In genomic region chr2:59842556-59843008, GRCm38 (mm10) we compare ENCODE assay signal across 10 mouse cellular contexts. TPM values are rescaled to one million over a fixed set of nuclear protein-coding genes. Genes with fewer than 3 reads are reported as not detected.
DNase-seq lines count a peak whose midpoint lies in the region; ATAC-seq and TF ChIP-seq lines count a peak whose summit lies in the region.
"Had no signal": no experiment of that assay in that cellular context is flagged by ENCODE, and none has a peak within 500 bp of the region (broad histone marks: within the 10 kb centered on the region; RNA-seq: fewer than 3 reads in every experiment).

No protein-coding gene starts in this region.

- H3K27ac ChIP-seq in liver, embryonic 11.5 days (ENCODE audit: low read depth, low read length) = no peak overlapping the region
- peak overlapping the region; percentile 71 for H3K27ac ChIP-seq in intestine, postnatal 0 days (ENCODE audit: low read depth, low read length)
- peak overlapping the region; percentile 90 for H3K27ac ChIP-seq in stomach, embryonic 16.5 days (ENCODE audit: low read length)
- H3K27ac ChIP-seq: neural tube, embryonic 15.5 days had no signal

- H3K4me2 ChIP-seq in liver, embryonic 11.5 days = 0 out of 2 replicates have a peak overlapping the region, but pooled peaks have one; percentile 3
- no peak overlapping the region for H3K4me2 ChIP-seq in intestine, postnatal 0 days (replicated peaks; ENCODE audit: low read depth)
- no peak overlapping the region for H3K4me2 ChIP-seq in stomach, embryonic 16.5 days (ENCODE audit: low read depth, low read length)
- H3K4me2 ChIP-seq: neural tube, embryonic 15.5 days had no signal

- peaks cover 13% of the 10 kb centered on the region for H3K4me1 ChIP-seq in liver, embryonic 11.5 days (replicated peaks; ENCODE audit: control insufficient read depth, insufficient read depth, low read length)
- no peaks in the 10 kb centered on the region; the same call in 1 of the 2 replicates for H3K4me1 ChIP-seq in intestine, postnatal 0 days (replicated peaks; ENCODE audit: control insufficient read depth, insufficient read depth, low read length)
- peaks cover 4% of the 10 kb centered on the region; the same call in 1 of the 2 replicates for H3K4me1 ChIP-seq in stomach, embryonic 16.5 days (ENCODE audit: control insufficient read depth, insufficient read depth, low read length)

- ATAC-seq in liver, embryonic 11.5 days (replicated peaks; ENCODE audit: low FRiP score) = peak; percentile 47; the same call in 1 of the 2 replicates
- no peak for ATAC-seq in intestine, postnatal 0 days
- ATAC-seq in stomach, embryonic 16.5 days (ENCODE audit: insufficient read depth, low FRiP score) = no peak

- H3K27me3 ChIP-seq in liver, embryonic 11.5 days (replicated peaks; ENCODE audit: control insufficient read depth, insufficient read depth, low read length) = no peaks in the 10 kb centered on the region
- H3K27me3 ChIP-seq in intestine, postnatal 0 days (replicated peaks; ENCODE audit: control insufficient read depth, insufficient read depth, low read length) = no peaks in the 10 kb centered on the region
- H3K27me3 ChIP-seq in stomach, embryonic 16.5 days (ENCODE audit: control insufficient read depth, insufficient read depth, low read length) = no peaks in the 10 kb centered on the region
- H3K27me3 ChIP-seq: neural tube, embryonic 15.5 days had no signal

- no peak overlapping the region for H3K4me3 ChIP-seq in liver, embryonic 11.5 days (ENCODE audit: low read depth, low read length)
- H3K4me3 ChIP-seq in intestine, postnatal 0 days (ENCODE audit: low read depth, low read length) = no peak overlapping the region
- no peak overlapping the region for H3K4me3 ChIP-seq in stomach, embryonic 16.5 days (replicated peaks; ENCODE audit: low read length)
- H3K4me3 ChIP-seq: neural tube, embryonic 15.5 days had no signal

- peak; percentile 87 for DNase-seq in heart, adult 11 months
- no peak for DNase-seq in heart, postnatal 4 days
- DNase-seq in liver, embryonic 11.5 days (ENCODE audit: low spot score) = no peak
- DNase-seq in liver = no peak
- no peak for DNase-seq in yolk sac, embryonic 10.5 days (ENCODE audit: low spot score)
- no peak for DNase-seq in left cerebral cortex, postnatal 10 days (ENCODE audit: extremely low spot score in 1 of 2, low spot score in 2 of 2)
- DNase-seq: layer of hippocampus, postnatal 36 days had no signal

- 55% methylated on average over 6 of the region's 6 CpGs for WGBS in liver, embryonic 11.5 days
- 76% methylated on average over 6 of the region's 6 CpGs for WGBS in intestine, postnatal 0 days
- 76% methylated on average over 6 of the region's 6 CpGs for WGBS in stomach, embryonic 16.5 days

- peaks cover 14% of the 10 kb centered on the region; the same call in 1 of the 2 replicates for H3K36me3 ChIP-seq in liver, embryonic 11.5 days (ENCODE audit: control insufficient read depth, insufficient read depth, low read length)
- peaks cover 34% of the 10 kb centered on the region for H3K36me3 ChIP-seq in intestine, postnatal 0 days (ENCODE audit: control insufficient read depth, insufficient read depth)
- H3K36me3 ChIP-seq in stomach, embryonic 16.5 days (ENCODE audit: control insufficient read depth, insufficient read depth, low read length) = peaks cover 21% of the 10 kb centered on the region; the same call in 1 of the 2 replicates

- no peaks in the 10 kb centered on the region for H3K9me3 ChIP-seq in liver, embryonic 11.5 days (ENCODE audit: control insufficient read depth, low read length)
- no peaks in the 10 kb centered on the region for H3K9me3 ChIP-seq in intestine, postnatal 0 days (ENCODE audit: control insufficient read depth)
- no peaks in the 10 kb centered on the region for H3K9me3 ChIP-seq in stomach, embryonic 16.5 days (replicated peaks; ENCODE audit: control insufficient read depth, low read length)
- H3K9me3 ChIP-seq: neural tube, embryonic 15.5 days had no signal

- intact Hi-C loops in left cerebral cortex, postnatal 10 days (cut with DNase I) = no loop called here

- H3K9ac ChIP-seq in liver, embryonic 11.5 days (ENCODE audit: low read depth, low read length) = no peak overlapping the region
- no peak overlapping the region for H3K9ac ChIP-seq in intestine, postnatal 0 days (ENCODE audit: low read depth, low read length)
- no peak overlapping the region for H3K9ac ChIP-seq in stomach, embryonic 16.5 days (ENCODE audit: low read length)
- H3K9ac ChIP-seq: neural tube, embryonic 15.5 days had no signal

- TF ChIP-seq CTCF in intestine, postnatal 0 days (IDR thresholded peaks at IDR 0.05; ENCODE audit: low read depth) = no peak

RNA-seq across cellular contexts. Expression of gene Wdsub1, which starts 39.8 kb away (rescaled TPM):
- total RNA-seq in heart, postnatal 4 days (2021) = 10 to 100 TPM; 33.5 to 33.8 TPM
- polyA plus RNA-seq in liver, embryonic 11.5 days (2014; fragmentation: Nextera tagmentation; extraction: Ambion mirVana) = 22.1 and 23.5 TPM in 2 replicates
- polyA plus RNA-seq in intestine, postnatal 0 days (2015; fragmentation: Nextera tagmentation; extraction: Ambion mirVana) = 32.9 and 37.4 TPM in 2 replicates
- 34.7 and 34.8 TPM in 2 replicates for polyA plus RNA-seq in stomach, embryonic 16.5 days (2015; fragmentation: Nextera tagmentation; extraction: Ambion mirVana)
- 10 to 100 TPM; 12.3 to 12.8 TPM for total RNA-seq in left cerebral cortex, postnatal 10 days (2021)
